Mouse (Mus musculus) layer of hippocampus, adult 11-12 months (tissue): Measurements from ENCODE around the gene Mbd6.

Experiments used
- DNase-seq: peaks from one replicate; pipeline ENCODE4 v3.0.0; 2022; ENCODE audit warnings: low spot score

The Mbd6 gene

GRCm38 (mm10) chr10:127262548-127263398, 26.0 kb downstream of the Mbd6 start, which contains the start of gene Kif5a:
Gene Kif5a (minus strand): TSS chr10:127263348.
- DNase-seq = peak; percentile 68

GRCm38 (mm10) chr10:127261706-127262547, 26.9 kb downstream of the Mbd6 start:
- no peak for DNase-seq

- DNase-seq = no peak
Observed at GRCm38 (mm10) chr10:127258489-127258888, 30.3 kb downstream of the Mbd6 start.

DNA sequence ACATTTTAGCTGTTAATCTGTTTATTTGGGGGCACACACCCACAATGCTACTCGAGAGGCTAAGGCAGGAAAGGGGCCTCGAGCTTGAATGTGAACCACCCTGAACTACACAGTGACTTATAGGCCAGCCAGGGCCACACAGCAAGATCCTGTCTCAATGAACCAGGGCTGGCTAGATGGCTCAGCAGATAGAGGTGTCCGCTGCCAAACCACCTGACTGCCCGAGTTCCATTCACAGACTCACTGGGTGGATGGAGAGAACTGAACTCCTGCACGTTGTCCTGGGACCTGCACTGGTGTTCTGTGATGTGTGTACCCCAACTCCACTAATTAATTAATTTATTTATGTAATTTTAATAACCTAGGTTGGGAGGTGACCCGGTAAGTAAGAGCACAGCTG, 31.0 kb downstream of the Mbd6 start:
- no peak for DNase-seq

DNA sequence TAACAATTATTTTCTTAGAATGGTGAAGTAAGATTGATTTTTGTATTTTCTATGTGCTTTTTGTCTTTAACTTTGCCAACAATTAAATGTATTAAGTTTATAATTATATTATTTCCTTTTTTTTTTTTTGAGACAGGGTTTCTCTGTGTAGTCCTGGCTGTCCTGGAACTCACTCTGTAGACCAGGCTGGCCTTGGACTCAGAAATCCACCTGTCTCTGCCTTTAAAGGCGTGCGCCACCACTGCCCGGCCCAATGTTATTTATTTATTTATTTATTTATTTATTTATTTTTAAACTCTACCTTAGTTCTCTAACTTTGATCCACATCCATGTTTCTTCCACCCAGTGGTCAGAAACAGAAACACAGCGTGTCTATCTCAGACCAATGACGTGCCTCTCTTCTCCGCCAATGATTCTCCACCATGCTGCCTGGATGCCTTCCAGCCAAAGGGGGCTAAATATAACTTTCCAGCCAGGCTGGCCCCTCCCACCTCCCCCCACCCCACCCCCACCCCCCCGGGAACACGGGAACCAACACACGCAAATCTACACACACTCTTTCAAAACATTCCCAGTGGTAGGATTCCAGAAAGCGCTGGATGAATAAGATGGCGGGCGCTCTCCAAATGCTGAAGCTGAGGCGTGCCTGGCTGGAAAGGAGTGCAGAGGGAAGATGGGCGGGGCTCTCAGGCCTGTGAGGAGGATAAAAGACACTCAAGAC, 33.0 kb downstream of the Mbd6 start:
- no peak for DNase-seq

GRCm38 (mm10) chr10:127250810-127251209, 38.0 kb downstream of the Mbd6 start:
- no peak for DNase-seq

GRCm38 (mm10) chr10:127238241-127238824, 50.5 kb downstream of the Mbd6 start:
- DNase-seq = no peak

- DNase-seq = no peak
Observed at GRCm38 (mm10) chr10:127236541-127236940, 52.3 kb downstream of the Mbd6 start.

DNA sequence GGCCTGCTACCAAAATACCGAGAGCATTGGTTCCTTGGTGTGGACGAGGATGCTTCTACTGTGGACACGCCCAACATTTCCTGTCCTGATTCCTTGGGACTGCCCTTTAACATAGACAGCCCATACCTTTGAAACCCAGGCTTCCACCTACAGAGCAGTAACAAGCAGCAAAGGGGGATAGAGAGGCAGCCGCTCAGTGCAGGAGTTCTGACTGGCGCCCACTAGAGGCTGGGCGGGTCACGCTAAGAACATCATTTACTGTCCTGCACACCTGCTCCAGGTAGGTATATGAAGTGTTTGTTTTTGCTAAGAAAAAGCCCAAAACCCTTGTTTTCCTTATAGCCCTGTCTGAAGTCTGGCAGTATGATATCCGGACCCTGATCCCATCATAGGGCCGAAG, 55.7 kb downstream of the Mbd6 start:
- no peak for DNase-seq
